Mouse (Mus musculus): ENCODE results near the gene Sprr1a. TPM values are rescaled to one million over a fixed set of nuclear protein-coding genes. Genes with fewer than 3 reads are reported as not detected.
A peak's percentile ranks its signal among the peaks of the same experiment; 100 is the strongest.
"Not testable (repeated sequence)": the region's sequence is repeated elsewhere in the genome, so short reads cannot be mapped to it uniquely, and the experiment has no call there.

Sprr1a gene
- polyA plus RNA-seq, 1 experiment from 2014 or later: 0.14 TPM

- ATAC-seq: no peak
- 26% methylated on average over 1 of the region's 1 CpGs for WGBS (ENCODE audit: insufficient replicate concordance)
- no peaks in the 10 kb centered on the region for H3K36me3 ChIP-seq (replicated peaks; ENCODE audit: insufficient read depth, low read length)
- no peak overlapping the region for H3K4me2 ChIP-seq (ENCODE audit: low read depth, low read length)
- H3K27me3 ChIP-seq (ENCODE audit: insufficient read depth, low read length): no peaks in the 10 kb centered on the region
- no peaks in the 10 kb centered on the region for H3K9me3 ChIP-seq (ENCODE audit: low read length)
- TF ChIP-seq EP300 (IDR thresholded peaks at IDR 0.05; ENCODE audit: low read depth) (no peak), CTCF (IDR thresholded peaks at IDR 0.05; ENCODE audit: low read depth) (no peak)
- H3K9ac ChIP-seq (replicated peaks): no peak overlapping the region
- no peak overlapping the region for H3K4me3 ChIP-seq (ENCODE audit: low read depth, low read length)
- no peak overlapping the region for H3K27ac ChIP-seq (ENCODE audit: low read depth)
- DNase-seq: no peak
- H3K4me1 ChIP-seq (ENCODE audit: insufficient read depth): no peaks in the 10 kb centered on the region
These were observed 612 bp upstream of the Sprr1a start for GRCm38 (mm10) chr3:92486307-92486706.

DNA sequence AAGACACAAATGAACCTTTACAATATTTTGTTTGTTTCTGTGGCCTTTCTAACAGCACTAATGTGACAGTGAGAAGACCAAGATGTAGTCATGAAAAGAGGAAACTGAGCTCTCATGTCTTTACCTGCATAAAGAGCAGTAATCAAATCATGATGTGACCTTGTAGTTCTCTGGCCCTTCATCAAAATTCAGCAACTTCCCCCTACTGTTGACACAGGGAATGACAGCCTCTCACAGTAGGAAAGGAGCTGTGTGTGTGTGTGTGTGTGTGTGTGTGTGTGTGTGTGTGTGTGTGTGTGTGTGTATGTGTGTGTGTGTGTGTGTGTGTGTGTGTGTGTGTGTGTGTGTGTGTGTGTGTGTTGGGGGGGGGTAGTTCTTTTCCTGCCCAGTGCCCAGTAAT lies 4.4 kb downstream of the Sprr1a start:
- not testable (repeated sequence) for H3K27me3 ChIP-seq (ENCODE audit: insufficient read depth, low read length); H3K4me2 ChIP-seq (ENCODE audit: low read depth, low read length); H3K4me3 ChIP-seq (ENCODE audit: low read depth, low read length); H3K27ac ChIP-seq (ENCODE audit: low read depth); H3K36me3 ChIP-seq (replicated peaks; ENCODE audit: insufficient read depth, low read length); H3K4me1 ChIP-seq (ENCODE audit: insufficient read depth); H3K9ac ChIP-seq (replicated peaks); DNase-seq; ATAC-seq; H3K9me3 ChIP-seq (ENCODE audit: low read length)
- peak; percentile 45 for TF ChIP-seq CTCF (IDR thresholded peaks at IDR 0.05; ENCODE audit: low read depth)

- DNase-seq (no peak), ATAC-seq (no peak)
- Histone ChIP-seq H3K4me1 (ENCODE audit: insufficient read depth) (no peaks in the 10 kb centered on the region), H3K4me3 (ENCODE audit: low read depth, low read length) (no peak overlapping the region), H3K36me3 (replicated peaks; ENCODE audit: insufficient read depth, low read length) (no peaks in the 10 kb centered on the region), H3K9me3 (ENCODE audit: low read length) (no peaks in the 10 kb centered on the region), H3K27ac (ENCODE audit: low read depth) (no peak overlapping the region), H3K9ac (replicated peaks) (no peak overlapping the region), H3K27me3 (ENCODE audit: insufficient read depth, low read length) (no peaks in the 10 kb centered on the region), H3K4me2 (ENCODE audit: low read depth, low read length) (no peak overlapping the region)
- WGBS (ENCODE audit: insufficient replicate concordance): 59% methylated on average over 2 of the region's 2 CpGs
- TF ChIP-seq EP300 (IDR thresholded peaks at IDR 0.05; ENCODE audit: low read depth) (no peak), CTCF (IDR thresholded peaks at IDR 0.05; ENCODE audit: low read depth) (no peak)
These were observed 15.6 kb downstream of the Sprr1a start for GRCm38 (mm10) chr3:92470111-92470510.

DNA sequence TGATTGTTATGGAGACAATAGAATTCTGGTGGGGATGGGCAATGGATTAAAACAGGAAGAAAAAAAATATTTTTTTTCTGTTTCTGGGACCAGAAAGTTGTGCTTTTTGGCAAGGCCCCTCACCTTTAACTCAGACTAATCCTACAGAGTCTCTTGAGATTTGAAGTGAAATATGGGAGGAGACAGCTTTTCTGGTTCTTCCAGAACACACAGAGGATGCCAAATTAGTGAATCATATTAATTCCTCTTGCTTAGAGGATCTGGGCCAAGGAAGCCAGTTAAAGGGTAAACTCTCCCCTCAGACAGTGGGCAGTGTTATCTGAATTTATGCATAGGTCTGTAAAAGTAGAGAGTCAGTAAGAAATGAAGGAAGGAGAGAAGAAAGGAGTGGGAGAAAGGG lies 18.3 kb downstream of the Sprr1a start:
- no peak overlapping the region for H3K4me3 ChIP-seq (ENCODE audit: low read depth, low read length)
- no peaks in the 10 kb centered on the region for H3K27me3 ChIP-seq (ENCODE audit: insufficient read depth, low read length)

GRCm38 (mm10) chr3:92466576-92466975 lies 19.1 kb downstream of the Sprr1a start:
- TF ChIP-seq CTCF (IDR thresholded peaks at IDR 0.05; ENCODE audit: low read depth) (no peak), EP300 (IDR thresholded peaks at IDR 0.05; ENCODE audit: low read depth) (no peak)
- H3K27me3 ChIP-seq (ENCODE audit: insufficient read depth, low read length): no peaks in the 10 kb centered on the region
- no peak overlapping the region for H3K4me3 ChIP-seq (ENCODE audit: low read depth, low read length)
- no peaks in the 10 kb centered on the region for H3K36me3 ChIP-seq (replicated peaks; ENCODE audit: insufficient read depth, low read length)
- no peak for DNase-seq
- no peak overlapping the region for H3K4me2 ChIP-seq (ENCODE audit: low read depth, low read length)
- no peaks in the 10 kb centered on the region for H3K4me1 ChIP-seq (ENCODE audit: insufficient read depth)
- H3K9ac ChIP-seq (replicated peaks): no peak overlapping the region
- ATAC-seq: no peak
- WGBS (ENCODE audit: insufficient replicate concordance): 65% methylated on average over 1 of the region's 1 CpGs
- H3K27ac ChIP-seq (ENCODE audit: low read depth): no peak overlapping the region
- no peaks in the 10 kb centered on the region for H3K9me3 ChIP-seq (ENCODE audit: low read length)

More for the DNA sequence above, 18.3 kb downstream of the Sprr1a start:
- no peak overlapping the region for H3K4me2 ChIP-seq (ENCODE audit: low read depth, low read length)
- H3K36me3 ChIP-seq (replicated peaks; ENCODE audit: insufficient read depth, low read length): no peaks in the 10 kb centered on the region
- no peak overlapping the region for H3K9ac ChIP-seq (replicated peaks)
- ATAC-seq (no peak), DNase-seq (no peak)
- TF ChIP-seq EP300 (IDR thresholded peaks at IDR 0.05; ENCODE audit: low read depth) (no peak), CTCF (IDR thresholded peaks at IDR 0.05; ENCODE audit: low read depth) (no peak)
- no peaks in the 10 kb centered on the region for H3K4me1 ChIP-seq (ENCODE audit: insufficient read depth)
- H3K27ac ChIP-seq (ENCODE audit: low read depth): no peak overlapping the region
- no peaks in the 10 kb centered on the region for H3K9me3 ChIP-seq (ENCODE audit: low read length)

- ATAC-seq (no peak), DNase-seq (no peak)
- Histone ChIP-seq H3K9ac (replicated peaks) (no peak within 1 kb of the TSS), H3K27ac (ENCODE audit: low read depth) (no peak within 1 kb of the TSS), H3K27me3 (ENCODE audit: insufficient read depth, low read length) (no peaks in the 10 kb centered on the region), H3K9me3 (ENCODE audit: low read length) (no peaks in the 10 kb centered on the region), H3K4me3 (ENCODE audit: low read depth, low read length) (no peak within 1 kb of the TSS), H3K4me2 (ENCODE audit: low read depth, low read length) (no peak within 1 kb of the TSS), H3K4me1 (ENCODE audit: insufficient read depth) (no peaks in the 10 kb centered on the region), H3K36me3 (replicated peaks; ENCODE audit: insufficient read depth, low read length) (no peaks in the 10 kb centered on the region)
- TF ChIP-seq CTCF (IDR thresholded peaks at IDR 0.05; ENCODE audit: low read depth) (no peak), EP300 (IDR thresholded peaks at IDR 0.05; ENCODE audit: low read depth) (no peak)
- 60% methylated on average over 2 of the region's 2 CpGs for WGBS (ENCODE audit: insufficient replicate concordance)
These were observed 27.1 kb downstream of the Sprr1a start, which contains the start of gene Sprr3 for GRCm38 (mm10) chr3:92458620-92459019. TSS of gene Sprr3 (minus strand) at chr3:92458720.

GRCm38 (mm10) chr3:92455151-92455550 lies 30.5 kb downstream of the Sprr1a start:
- Histone ChIP-seq H3K4me2 (ENCODE audit: low read depth, low read length) (no peak overlapping the region), H3K9me3 (ENCODE audit: low read length) (no peaks in the 10 kb centered on the region), H3K27me3 (ENCODE audit: insufficient read depth, low read length) (no peaks in the 10 kb centered on the region), H3K4me3 (ENCODE audit: low read depth, low read length) (no peak overlapping the region), H3K27ac (ENCODE audit: low read depth) (no peak overlapping the region), H3K36me3 (replicated peaks; ENCODE audit: insufficient read depth, low read length) (no peaks in the 10 kb centered on the region), H3K9ac (replicated peaks) (no peak overlapping the region), H3K4me1 (ENCODE audit: insufficient read depth) (no peaks in the 10 kb centered on the region)
- no peak for ATAC-seq
- no peak for DNase-seq
- WGBS (ENCODE audit: insufficient replicate concordance): 73% methylated on average over 5 of the region's 5 CpGs
- TF ChIP-seq EP300 (IDR thresholded peaks at IDR 0.05; ENCODE audit: low read depth) (no peak), CTCF (IDR thresholded peaks at IDR 0.05; ENCODE audit: low read depth) (no peak)

Data from liver, postnatal 0 days (tissue).